Mouse (Mus musculus) inflammation-experienced regulatory T-cells, adult 6 months (primary cell): ENCODE measurements around the gene Eif4enif1. TPM values are rescaled to one million over a fixed set of nuclear protein-coding genes. Genes with fewer than 3 reads are reported as not detected.
"Not testable (repeated sequence)": the region's sequence is repeated elsewhere in the genome, so short reads cannot be mapped to it uniquely, and the experiment has no call there.

Source experiments
- ATAC-seq: one replicate; pipeline ENCODE4 v1.8.0; 2017
- polyA plus RNA-seq, 3 experiments: library from polyadenylated mRNA; unstranded; fragments of 100-300 nt; shearing (Covaris generic); gene quantifications; one replicate each; pipeline ENCODE4 v1.2.1; 2017

Gene Eif4enif1
- polyA plus RNA-seq: 10 to 100 TPM; 57.1 to 81.6 (median 75.7) TPM

GRCm38 (mm10) chr11:3202231-3202701, at the start of gene Eif4enif1:
TSS of gene Eif4enif1 (plus strand) at chr11:3202392.
- ATAC-seq: peak; percentile 53

GRCm38 (mm10) chr11:3153666-3154397, 48.4 kb upstream of the Eif4enif1 start:
- peak; percentile 44 for ATAC-seq

GRCm38 (mm10) chr11:3156991-3157390, 45.2 kb upstream of the Eif4enif1 start:
- not testable (repeated sequence) for ATAC-seq

- not testable (repeated sequence) for ATAC-seq
Measured at GRCm38 (mm10) chr11:3157996-3158395, 44.2 kb upstream of the Eif4enif1 start.

- not testable (repeated sequence) for ATAC-seq
Measured at GRCm38 (mm10) chr11:3158800-3159199, 43.4 kb upstream of the Eif4enif1 start.

- ATAC-seq: not testable (repeated sequence)
Measured at GRCm38 (mm10) chr11:3161370-3161769, 40.8 kb upstream of the Eif4enif1 start.

- peak; percentile 2 for ATAC-seq
Measured at GRCm38 (mm10) chr11:3162236-3162897, 39.8 kb upstream of the Eif4enif1 start.

GRCm38 (mm10) chr11:3163122-3163521, 39.1 kb upstream of the Eif4enif1 start:
- not testable (repeated sequence) for ATAC-seq

GRCm38 (mm10) chr11:3163661-3164060, 38.5 kb upstream of the Eif4enif1 start:
- peak; percentile 46 for ATAC-seq

- ATAC-seq: peak; percentile 22
Measured at GRCm38 (mm10) chr11:3165210-3165782, 36.9 kb upstream of the Eif4enif1 start.

GRCm38 (mm10) chr11:3166321-3166720, 35.9 kb upstream of the Eif4enif1 start:
- ATAC-seq: not testable (repeated sequence)

- peak; percentile 4 for ATAC-seq
Measured at GRCm38 (mm10) chr11:3167129-3167528, 35.1 kb upstream of the Eif4enif1 start.

GRCm38 (mm10) chr11:3167571-3168001, 34.6 kb upstream of the Eif4enif1 start:
- not testable (repeated sequence) for ATAC-seq

- not testable (repeated sequence) for ATAC-seq
Measured at GRCm38 (mm10) chr11:3169042-3169441, 33.1 kb upstream of the Eif4enif1 start.

GRCm38 (mm10) chr11:3171931-3172330, 30.3 kb upstream of the Eif4enif1 start:
- not testable (repeated sequence) for ATAC-seq

GRCm38 (mm10) chr11:3172526-3172925, 29.7 kb upstream of the Eif4enif1 start:
- ATAC-seq: not testable (repeated sequence)

- peak; percentile 5 for ATAC-seq
Measured at GRCm38 (mm10) chr11:3173425-3174318, 28.5 kb upstream of the Eif4enif1 start.

- ATAC-seq: not testable (repeated sequence)
Measured at GRCm38 (mm10) chr11:3178968-3179725, 23.0 kb upstream of the Eif4enif1 start.

GRCm38 (mm10) chr11:3179726-3180092, 22.5 kb upstream of the Eif4enif1 start:
- not testable (repeated sequence) for ATAC-seq

GRCm38 (mm10) chr11:3180510-3181160, 21.6 kb upstream of the Eif4enif1 start:
- not testable (repeated sequence) for ATAC-seq

- ATAC-seq: peak; percentile 57
Measured at GRCm38 (mm10) chr11:3181250-3181649, 20.9 kb upstream of the Eif4enif1 start.
